Mouse (Mus musculus) lung, adult 2 months (tissue): ENCODE data around the gene Glis1. TPM values are rescaled to one million over a fixed set of nuclear protein-coding genes. Genes with fewer than 3 reads are reported as not detected.

Source experiments
- DNase-seq: peaks from one replicate; pipeline ENCODE4 v3.0.0; 2022
- H3K4me1 ChIP-seq: fragments of 200-500 bp; 2 replicates; pipeline ENCODE4 v1.6.1; 2011; ENCODE audit warnings: low read length; ENCODE audit not compliant: control insufficient read depth, insufficient read depth
- H3K4me3 ChIP-seq: fragments of 200-500 bp; replicated peaks from 2 replicates; pipeline ENCODE3; 2011; ENCODE audit warnings: low read depth, mild to moderate bottlenecking, control low read depth, low read length; ENCODE audit errors: extremely low read depth
- CTCF ChIP-seq: fragments of 200-500 bp; IDR thresholded peaks from 2 replicates; pipeline ENCODE4 v1.5.1; 2011; ENCODE audit warnings: mild to moderate bottlenecking, low read length, control low read depth; ENCODE audit not compliant: insufficient read depth
- POLR2A ChIP-seq: fragments of 200-500 bp; IDR thresholded peaks from 2 replicates; pipeline ENCODE4 v1.6.1; 2011; ENCODE audit warnings: low read depth, mild to moderate bottlenecking, control low read depth, low read length, borderline replicate concordance; ENCODE audit errors: extremely low read depth
- WGBS: fragments of 180-500 bp; shearing (Covaris S2); methylation state at CpG from one replicate; pipeline ENCODE4 v1.1.7; 2018; 5-methylcytosine and 5-hydroxymethylcytosine counted together
- polyA plus RNA-seq: library from polyadenylated mRNA; depleted of rRNA; stranded (reverse); fragments of >200 nt; gene quantifications from 2 replicates; pipeline ENCODE4 v1.2.3, GENCODE M21; 2012

The Glis1 gene
- polyA plus RNA-seq, 1 experiment, result 0.78 TPM

DNA sequence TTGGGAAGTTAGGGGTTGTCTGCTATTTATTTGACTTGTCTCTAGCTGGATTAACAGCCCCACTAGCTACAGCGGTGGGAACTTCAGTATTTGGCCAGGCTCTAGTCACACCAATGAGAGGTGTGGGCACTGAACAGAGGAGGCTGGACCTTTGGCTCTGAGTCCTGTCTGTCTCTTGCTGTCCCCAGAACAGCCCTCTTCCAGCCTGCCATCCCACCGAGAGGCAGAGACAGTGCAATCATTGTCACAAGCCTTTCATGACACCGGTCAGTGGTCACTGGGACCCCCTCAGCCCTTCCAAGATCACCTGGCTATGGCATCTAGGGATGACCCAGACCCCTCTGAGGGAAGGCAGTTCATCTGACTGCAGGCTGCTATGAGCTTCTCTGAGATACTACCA, 104.6 kb downstream of the Glis1 start:
- no peak for TF ChIP-seq CTCF
- TF ChIP-seq POLR2A, result no peak
- Histone ChIP-seq H3K4me3 (no peak overlapping the region), H3K4me1 (no peaks in the 10 kb centered on the region)
- WGBS, result 81% methylated on average over 3 of the region's 3 CpGs
- DNase-seq, result no peak

DNA sequence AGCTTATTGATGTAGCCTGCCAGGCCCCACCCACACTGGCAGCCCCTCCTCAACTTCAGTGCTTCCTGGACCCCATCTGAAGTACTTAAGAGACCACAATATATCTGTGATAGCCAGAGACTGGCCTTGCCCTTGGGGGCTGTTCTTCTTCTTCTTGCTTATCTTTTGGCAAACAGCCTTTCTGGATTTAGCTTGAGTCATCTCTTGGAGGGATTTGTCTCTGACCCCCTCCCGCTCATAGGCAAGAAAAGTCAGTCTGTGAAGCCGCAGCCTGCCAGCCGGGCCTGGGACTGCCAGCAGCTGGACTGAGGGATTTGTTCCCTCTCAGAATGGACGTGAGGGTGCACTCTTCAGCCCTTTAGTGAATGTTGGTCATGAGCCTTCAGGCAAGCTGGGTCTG, 107.4 kb downstream of the Glis1 start:
- no peak for TF ChIP-seq CTCF
- no peaks in the 10 kb centered on the region for H3K4me1 ChIP-seq
- H3K4me3 ChIP-seq, result no peak overlapping the region
- DNase-seq, result no peak
- WGBS, result 70% methylated on average over 4 of the region's 4 CpGs

DNA sequence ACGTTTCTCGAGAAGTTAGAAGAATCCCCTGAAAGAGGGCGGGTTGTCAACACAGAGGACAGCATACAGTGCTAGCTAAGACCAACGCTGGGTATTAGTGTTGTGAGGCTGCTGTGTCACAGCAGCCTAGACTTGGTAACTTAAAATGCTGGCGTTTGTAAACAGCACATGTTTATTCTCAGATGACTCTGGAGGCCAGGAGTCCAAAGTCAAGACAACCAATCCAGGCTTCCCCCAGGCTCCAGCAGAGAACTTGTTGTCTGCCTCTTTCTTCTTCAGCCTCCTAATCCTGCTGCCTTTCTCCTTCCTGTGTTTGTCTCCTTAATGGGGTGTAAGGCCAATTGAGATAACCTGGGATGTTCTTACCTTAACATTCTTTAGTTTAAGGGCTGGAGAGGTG, 110.5 kb downstream of the Glis1 start:
- TF ChIP-seq POLR2A, result no peak
- TF ChIP-seq CTCF, result no peak
- no peak overlapping the region for H3K4me3 ChIP-seq

DNA sequence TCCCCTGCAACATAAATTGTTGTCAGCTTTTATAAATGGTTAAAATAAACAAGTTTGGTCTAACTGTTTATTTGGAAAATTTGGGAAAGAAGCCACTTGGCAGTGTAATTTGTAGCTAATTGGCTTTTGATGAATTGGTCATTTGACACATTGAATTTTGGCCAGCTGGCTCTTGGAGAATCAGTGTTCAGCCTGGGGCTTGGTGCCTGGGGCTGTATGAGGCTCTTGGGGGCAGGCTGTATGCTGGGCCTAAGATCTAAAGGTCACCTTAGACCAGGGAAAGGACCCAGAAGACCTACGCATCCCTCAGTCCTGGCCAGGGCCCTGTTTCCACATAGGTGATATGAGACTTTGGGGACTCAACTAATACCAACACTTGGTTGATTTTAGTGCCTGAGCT, 111.3 kb downstream of the Glis1 start:
- H3K4me1 ChIP-seq, result no peaks in the 10 kb centered on the region
- no peak overlapping the region for H3K4me3 ChIP-seq
- WGBS, result 81% methylated on average over 1 of the region's 1 CpGs
- DNase-seq, result no peak
- TF ChIP-seq CTCF, result no peak
- TF ChIP-seq POLR2A, result no peak

More for the DNA sequence above, 110.5 kb downstream of the Glis1 start:
- DNase-seq, result no peak
- H3K4me1 ChIP-seq, result no peaks in the 10 kb centered on the region
- 50% methylated on average over 5 of the region's 5 CpGs for WGBS

DNA sequence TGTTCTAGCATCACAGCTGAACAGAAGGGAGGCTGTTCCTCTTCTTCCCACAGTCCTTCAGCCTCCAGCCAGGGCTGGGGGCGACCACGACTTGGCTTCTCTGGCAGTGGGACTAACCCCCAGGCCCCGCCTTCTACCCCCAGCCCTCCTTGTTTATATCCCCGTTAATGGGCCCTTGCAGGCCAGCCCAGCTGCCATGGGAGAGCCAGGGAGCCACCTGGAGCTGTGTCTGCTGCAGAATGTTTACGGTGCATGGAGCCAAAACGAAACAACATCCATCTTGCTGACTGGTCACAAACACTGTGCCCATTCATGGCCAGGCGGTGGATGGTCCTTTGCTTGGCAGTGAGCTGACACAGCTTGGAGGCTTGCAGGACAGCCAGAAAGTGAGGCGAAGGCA, 112.1 kb downstream of the Glis1 start:
- DNase-seq, result no peak
- WGBS, result 56% methylated on average over 8 of the region's 8 CpGs
- no peak for TF ChIP-seq CTCF
- no peak for TF ChIP-seq POLR2A
- Histone ChIP-seq H3K4me1 (no peaks in the 10 kb centered on the region), H3K4me3 (no peak overlapping the region)

DNA sequence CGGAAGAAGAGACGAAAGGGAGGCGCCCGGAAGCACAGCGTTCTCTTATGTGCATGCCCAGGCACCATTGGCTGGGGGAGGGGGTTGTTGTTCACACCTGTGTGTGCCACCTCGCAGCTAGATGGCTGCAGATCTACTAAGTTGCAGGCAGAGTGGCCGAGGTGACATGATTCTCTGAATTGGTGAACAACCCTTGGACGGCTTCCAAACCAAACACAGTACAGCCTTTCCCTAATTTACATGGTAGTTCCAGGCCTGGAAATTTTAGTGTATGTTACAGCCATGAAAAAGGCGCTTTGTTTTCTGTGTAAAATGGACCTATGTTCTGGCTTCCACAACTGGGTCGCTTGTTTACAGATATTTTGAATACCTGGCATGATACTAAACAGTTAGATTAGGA, 115.7 kb downstream of the Glis1 start:
- WGBS, result 77% methylated on average over 10 of the region's 10 CpGs
- DNase-seq, result no peak
- H3K4me3 ChIP-seq, result no peak overlapping the region
- H3K4me1 ChIP-seq, result no peaks in the 10 kb centered on the region
- no peak for TF ChIP-seq CTCF
- no peak for TF ChIP-seq POLR2A

DNA sequence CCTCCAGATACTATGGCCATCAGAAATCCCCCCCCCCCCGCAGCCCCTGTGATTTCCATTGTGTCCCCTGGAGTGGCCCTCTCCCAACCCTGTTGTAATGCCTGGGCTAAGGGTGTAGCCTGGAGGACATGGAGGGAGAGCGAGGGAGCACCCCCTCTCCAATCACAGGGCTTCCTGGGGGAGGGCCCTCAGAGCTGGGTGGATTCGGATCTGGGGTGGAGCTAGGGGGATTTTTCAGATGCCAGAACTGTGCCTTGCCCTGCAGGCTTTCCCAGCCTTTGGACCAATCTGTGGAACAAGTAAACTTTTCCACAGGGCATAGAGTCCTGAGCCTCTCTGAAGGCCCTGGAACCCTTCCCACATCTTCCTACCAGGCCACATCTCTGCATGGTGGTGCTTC, 116.2 kb downstream of the Glis1 start:
- 83% methylated on average over 3 of the region's 3 CpGs for WGBS
- Histone ChIP-seq H3K4me3 (no peak overlapping the region), H3K4me1 (no peaks in the 10 kb centered on the region)
- TF ChIP-seq CTCF (no peak), POLR2A (no peak)
- DNase-seq, result no peak

DNA sequence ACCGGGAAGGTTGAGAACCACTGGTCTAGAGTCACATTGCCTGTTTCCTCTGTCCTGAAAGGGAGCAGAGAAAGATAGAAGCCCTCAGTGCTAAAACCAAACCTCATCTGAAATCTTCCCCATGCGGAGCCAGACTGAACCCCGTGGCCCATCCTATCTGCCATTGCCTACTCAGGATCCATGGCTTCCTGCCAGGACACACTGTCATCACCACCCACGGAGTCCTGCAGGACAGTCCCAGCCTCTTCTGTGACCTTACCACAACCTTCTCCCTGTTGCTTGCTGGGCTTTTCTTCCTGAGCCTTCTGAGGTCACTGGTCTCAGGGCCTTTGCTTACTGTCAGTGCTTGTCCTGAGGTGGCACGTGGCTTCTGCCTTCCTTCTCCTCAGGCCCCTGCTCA, 118.3 kb downstream of the Glis1 start:
- WGBS, result 46% methylated on average over 5 of the region's 5 CpGs

DNA sequence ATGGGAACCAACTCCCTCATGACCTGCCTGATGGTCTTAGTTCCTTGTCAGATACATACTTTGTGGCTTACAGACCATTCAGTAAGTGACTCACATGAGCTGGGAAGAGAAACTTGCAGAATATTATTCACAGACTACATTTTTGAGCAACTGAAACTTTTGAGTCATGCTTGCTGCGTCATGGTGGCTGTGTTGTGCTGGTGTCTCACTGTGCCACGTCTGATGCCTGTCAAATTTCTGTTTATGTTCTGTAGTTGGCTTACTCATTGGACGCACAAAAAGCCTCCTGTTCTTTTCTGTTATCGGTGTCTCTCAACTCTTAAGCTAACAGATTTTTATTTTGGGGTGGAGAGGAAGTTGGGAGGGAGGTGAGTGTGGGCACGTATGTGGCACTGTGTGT, 119.4 kb downstream of the Glis1 start:
- WGBS, result 49% methylated on average over 5 of the region's 5 CpGs
- Histone ChIP-seq H3K4me1 (no peaks in the 10 kb centered on the region), H3K4me3 (no peak overlapping the region)
- TF ChIP-seq POLR2A (no peak), CTCF (no peak)
- DNase-seq, result no peak

More for the DNA sequence above, 118.3 kb downstream of the Glis1 start:
- H3K4me1 ChIP-seq, result no peaks in the 10 kb centered on the region
- H3K4me3 ChIP-seq, result no peak overlapping the region
- no peak for TF ChIP-seq CTCF
- TF ChIP-seq POLR2A, result no peak
- no peak for DNase-seq

DNA sequence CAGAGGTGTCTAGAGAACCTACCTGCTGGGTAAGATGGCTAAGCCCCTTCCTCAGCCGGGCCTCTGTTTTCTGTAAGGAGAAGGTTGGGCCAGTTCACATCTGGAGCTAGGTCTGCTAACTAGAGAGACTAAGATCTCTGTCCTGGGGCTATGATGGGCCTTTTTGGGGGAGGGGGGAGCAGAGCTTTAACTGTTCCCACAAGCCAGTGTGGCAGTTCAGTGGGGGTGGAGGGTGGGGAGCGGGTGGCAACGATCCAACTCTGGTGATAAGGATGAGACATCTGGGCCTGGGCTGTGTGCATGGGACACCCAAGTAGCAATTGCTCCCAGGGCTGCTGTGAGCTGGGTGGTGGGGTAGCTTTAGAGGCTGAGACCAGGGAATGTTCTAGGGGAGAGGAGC, 124.4 kb downstream of the Glis1 start:
- Histone ChIP-seq H3K4me3 (no peak overlapping the region), H3K4me1 (no peaks in the 10 kb centered on the region)
- TF ChIP-seq CTCF (no peak), POLR2A (no peak)
- WGBS, result 61% methylated on average over 3 of the region's 3 CpGs
- no peak for DNase-seq

DNA sequence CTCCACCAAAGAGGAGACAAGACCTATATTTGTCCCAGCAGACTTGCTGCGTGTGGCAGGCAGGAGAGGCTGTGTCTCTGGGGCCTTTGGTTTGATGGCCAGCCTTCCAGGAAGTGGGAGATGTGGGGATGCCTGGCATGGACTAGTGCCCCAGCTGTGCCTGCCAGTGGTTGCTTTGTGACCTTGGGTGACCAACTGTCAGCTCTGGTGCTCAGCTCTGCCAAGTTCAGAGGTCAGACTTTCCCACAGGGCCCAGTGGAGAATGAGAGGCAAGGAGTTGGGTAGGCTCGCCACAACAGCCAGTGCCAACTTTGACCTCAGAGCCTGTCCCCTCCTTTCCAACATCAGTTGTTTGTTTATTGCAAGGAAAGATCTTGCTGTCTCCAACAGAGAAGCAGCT, 126.7 kb downstream of the Glis1 start:
- 76% methylated on average over 2 of the region's 2 CpGs for WGBS
- no peaks in the 10 kb centered on the region for H3K4me1 ChIP-seq
- TF ChIP-seq CTCF (no peak), POLR2A (no peak)
- no peak for DNase-seq
- no peak overlapping the region for H3K4me3 ChIP-seq

DNA sequence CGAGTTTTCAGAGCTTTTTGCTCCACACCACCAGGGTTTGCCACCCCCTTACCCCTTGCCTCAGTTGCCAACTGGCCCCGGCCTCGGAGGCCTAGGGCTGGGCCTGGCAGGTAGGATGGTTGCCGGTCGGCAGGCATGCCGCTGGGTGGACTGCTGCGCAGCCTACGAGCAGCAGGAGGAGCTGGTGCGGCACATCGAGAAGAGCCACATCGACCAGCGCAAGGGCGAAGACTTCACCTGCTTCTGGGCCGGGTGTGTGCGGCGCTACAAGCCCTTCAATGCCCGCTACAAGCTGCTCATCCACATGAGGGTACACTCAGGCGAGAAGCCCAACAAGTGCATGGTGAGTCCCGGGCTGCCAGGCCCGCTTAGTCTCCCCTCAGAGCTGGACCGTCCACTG, 133.8 kb downstream of the Glis1 start:
- H3K4me3 ChIP-seq, result no peak overlapping the region
- DNase-seq, result no peak
- no peaks in the 10 kb centered on the region for H3K4me1 ChIP-seq
- 73% methylated on average over 21 of the region's 21 CpGs for WGBS
- TF ChIP-seq POLR2A (no peak), CTCF (no peak)
